Comparison of ENCODE assay signal across 8 mouse cellular contexts in the genomic region with DNA sequence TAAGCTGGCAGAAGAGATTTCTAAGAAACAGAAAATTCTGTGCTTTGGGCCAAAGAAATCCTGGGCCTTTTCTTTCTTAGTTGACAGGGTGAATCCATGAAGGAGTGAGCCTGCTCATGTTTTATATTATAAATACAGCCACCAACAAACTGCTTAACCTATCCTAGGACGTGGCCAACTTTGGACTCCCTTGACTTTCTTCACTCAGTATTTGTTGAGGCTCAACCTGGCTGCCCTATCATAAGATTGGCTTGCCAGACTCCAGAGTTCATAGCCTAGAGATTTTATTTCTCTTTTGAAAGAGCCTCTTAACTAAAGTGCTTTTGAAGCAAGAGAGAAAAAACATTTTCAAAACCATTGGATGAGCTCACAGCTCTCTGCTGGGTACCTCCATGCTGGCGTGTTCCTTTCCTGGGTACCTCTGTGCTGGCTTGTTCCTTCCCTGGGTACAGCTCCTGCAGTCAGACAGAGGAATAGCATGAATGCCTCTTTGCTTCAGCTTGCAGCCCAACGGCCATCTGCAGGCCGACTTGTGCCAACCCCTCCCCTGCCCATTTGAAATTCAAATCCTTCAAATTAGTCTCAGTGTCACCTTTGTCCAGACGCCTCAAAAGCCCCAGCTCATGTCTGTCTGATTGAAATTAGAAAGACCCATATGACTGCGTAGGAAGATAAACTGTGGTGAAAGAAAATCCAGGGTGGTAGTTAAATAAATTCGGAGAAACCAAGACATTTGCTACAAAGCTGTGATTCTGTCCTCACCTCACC.
DNase-seq lines count a peak whose midpoint lies in the region.

No protein-coding gene starts in this region.

- DNase-seq in gastrocnemius, postnatal 10 days: peak; percentile 5
- DNase-seq in gastrocnemius, postnatal 4 days (ENCODE audit: low spot score in 2 of 2): no peak
- peak; percentile 3 to 23 for DNase-seq in kidney, adult 8-10 months
- DNase-seq in left cerebral cortex, postnatal 25 days (ENCODE audit: low spot score in 2 of 2): peak; percentile 47 to 93
- DNase-seq in right cerebral cortex, postnatal 36 days (ENCODE audit: low spot score in 2 of 2): peak; percentile 45 to 77
- DNase-seq in spleen, adult 12 weeks (ENCODE audit: low spot score): no peak
- DNase-seq in cerebellum, adult 9-10 months: no peak
- no peak for DNase-seq in heart, postnatal 10 days

- intact Hi-C loops in left cerebral cortex, postnatal 25 days (cut with DNase I): loop anchor here (1.0 to 2.0 kb wide), 3 partner anchors 56 to 196 kb away; no protein-coding TSS in a partner anchor
- intact Hi-C loops in heart, postnatal 10 days (cut with DNase I): no loop called here

Comparison
In these comparisons a context has a peak if more than half of its experiments do, and no peak if none do; other contexts are left out.
1. DNase-seq: peak in gastrocnemius, postnatal 10 days (single experiment), kidney, adult 8-10 months (2 of 2), left cerebral cortex, postnatal 25 days (2 of 2) and right cerebral cortex, postnatal 36 days (2 of 2); none in gastrocnemius, postnatal 4 days (0 of 2), spleen, adult 12 weeks (single experiment), cerebellum, adult 9-10 months (single experiment) and heart, postnatal 10 days (0 of 2).